Mouse (Mus musculus): ENCODE measurements around the gene Uncx. TPM values are rescaled to one million over a fixed set of nuclear protein-coding genes. Genes with fewer than 3 reads are reported as not detected.

The Uncx gene
- total and polyA plus RNA-seq, 3 experiments, result not detected

- in situ Hi-C loops (cut with MboI; ENCODE audit: low pct_ligation_motif_present, low pct_unique_long_range_greater_than_20kb, low sequenced_read_pairs), result no loop called here
- dilution Hi-C loops (cut with MboI; ENCODE audit: extremely low pct_ligation_motif_present, extremely low pct_unique_long_range_greater_than_20kb, low sequenced_read_pairs), result no loop called here
- Histone ChIP-seq H3K36me3 (replicated peaks in 1 of 2; ENCODE audit: control insufficient read depth in 1 of 2, insufficient read depth in 1 of 2, low read length in 1 of 2) (no peaks in the 10 kb centered on the region), H3K4me1 (ENCODE audit: control insufficient read depth in 1 of 2, insufficient read depth in 2 of 2) (peaks cover 2 to 5% of the 10 kb centered on the region in 2 experiments; a peak in 3 of 4 replicates), H3K27ac (ENCODE audit: insufficient read depth, low read depth) (no peak overlapping the region), H3K4me2 (ENCODE audit: insufficient read depth, low read depth, poor library complexity, severe bottlenecking) (no peak overlapping the region), H3K4me3 (replicated peaks in 1 of 3; ENCODE audit: low read depth in 2 of 3, low read length in 2 of 3, poor library complexity in 1 of 3) (no peak overlapping the region), H3K9ac (ENCODE audit: insufficient read depth, low read depth) (no peak overlapping the region), H3K9me3 (replicated peaks; ENCODE audit: low read length) (peaks cover 19% of the 10 kb centered on the region), H3K27me3 (replicated peaks) (peaks cover 5% of the 10 kb centered on the region), H3K79me2 (replicated peaks; ENCODE audit: control insufficient read depth, extremely low read depth, insufficient read depth, poor library complexity, severe bottlenecking) (no peaks in the 10 kb centered on the region)
- no peak for DNase-seq (ENCODE audit: extremely low read depth)
- TF ChIP-seq E2F4 (IDR thresholded peaks at IDR 0.05; ENCODE audit: insufficient replicate concordance, low read depth, low read length), result no peak
Observed at GRCm38 (mm10) chr5:139573606-139574311, 30.5 kb downstream of the Uncx start.

- no peaks in the 10 kb centered on the region for H3K36me3 ChIP-seq (replicated peaks in 1 of 2; ENCODE audit: control insufficient read depth in 1 of 2, insufficient read depth in 1 of 2, low read length in 1 of 2)
- peaks cover 1% of the 10 kb centered on the region for H3K27me3 ChIP-seq (replicated peaks)
- no peak overlapping the region for H3K9ac ChIP-seq (ENCODE audit: insufficient read depth, low read depth)
- in situ Hi-C loops (cut with MboI; ENCODE audit: low pct_ligation_motif_present, low pct_unique_long_range_greater_than_20kb, low sequenced_read_pairs) (no loop called here), dilution Hi-C loops (cut with MboI; ENCODE audit: extremely low pct_ligation_motif_present, extremely low pct_unique_long_range_greater_than_20kb, low sequenced_read_pairs) (no loop called here)
- H3K79me2 ChIP-seq (replicated peaks; ENCODE audit: control insufficient read depth, extremely low read depth, insufficient read depth, poor library complexity, severe bottlenecking), result no peaks in the 10 kb centered on the region
- DNase-seq (ENCODE audit: extremely low read depth), result no peak
- H3K4me2 ChIP-seq (ENCODE audit: insufficient read depth, low read depth, poor library complexity, severe bottlenecking), result no peak overlapping the region
- TF ChIP-seq POLR2AphosphoS2 (IDR thresholded peaks at IDR 0.05; ENCODE audit: low read depth, low read length) (no peak), JUN (IDR thresholded peaks at IDR 0.05; ENCODE audit: insufficient read depth, low read depth, low read length) (no peak), MAFK (IDR thresholded peaks at IDR 0.05; ENCODE audit: insufficient replicate concordance, low read length) (no peak), MEF2A (IDR thresholded peaks at IDR 0.05; ENCODE audit: borderline replicate concordance, low read depth, low read length) (no peak), MAZ (IDR thresholded peaks at IDR 0.05; ENCODE audit: low read depth, low read length) (no peak), NRF1 (IDR thresholded peaks at IDR 0.05; ENCODE audit: low read depth, low read length) (no peak), ELF1 (IDR thresholded peaks at IDR 0.05; ENCODE audit: low read depth, low read length) (no peak), ZNF384 (IDR thresholded peaks at IDR 0.05; ENCODE audit: low read depth, low read length) (no peak), CTCF (conservative IDR thresholded peaks at IDR 0.05 in 1 of 2, IDR thresholded peaks at IDR 0.05 in 1 of 2; ENCODE audit: low read depth in 2 of 2, low read length in 2 of 2) (no peak), MYC (IDR thresholded peaks at IDR 0.05; ENCODE audit: low read depth, low read length) (no peak), POLR2A (IDR thresholded peaks at IDR 0.05; ENCODE audit: low read depth, low read length) (no peak), NELFE (IDR thresholded peaks at IDR 0.05; ENCODE audit: low read depth, low read length) (no peak), IRF4 (IDR thresholded peaks at IDR 0.05; ENCODE audit: low read depth, low read length) (no peak), TBP (conservative IDR thresholded peaks at IDR 0.05; ENCODE audit: low read depth, low read length) (no peak), ZKSCAN1 (IDR thresholded peaks at IDR 0.05; ENCODE audit: borderline replicate concordance, low read depth, low read length) (no peak), USF2 (conservative IDR thresholded peaks at IDR 0.05; ENCODE audit: low read depth, low read length) (no peak), MXI1 (IDR thresholded peaks at IDR 0.05; ENCODE audit: low read depth, low read length) (no peak), RAD21 (IDR thresholded peaks at IDR 0.05; ENCODE audit: low read depth, low read length) (no peak), MAX (IDR thresholded peaks at IDR 0.05; ENCODE audit: low read length) (no peak), CHD2 (IDR thresholded peaks at IDR 0.05; ENCODE audit: low read length) (no peak)
- no peak overlapping the region for H3K27ac ChIP-seq (ENCODE audit: insufficient read depth, low read depth)
- peaks cover 19% of the 10 kb centered on the region for H3K9me3 ChIP-seq (replicated peaks; ENCODE audit: low read length)
- H3K4me3 ChIP-seq (replicated peaks in 1 of 3; ENCODE audit: low read depth in 2 of 3, low read length in 2 of 3, poor library complexity in 1 of 3), result no peak overlapping the region
- H3K4me1 ChIP-seq (ENCODE audit: control insufficient read depth in 1 of 2, insufficient read depth in 2 of 2), result peaks cover 2 to 5% of the 10 kb centered on the region in 2 experiments; a peak in 3 of 4 replicates
Observed at GRCm38 (mm10) chr5:139575054-139575453, 31.8 kb downstream of the Uncx start.

Measured in CH12.LX (cell line).